Mouse (Mus musculus) heart, adult 2 months (tissue): ENCODE results near the gene Lmtk3.

Source experiments
- EP300 ChIP-seq: fragments of 200-500 bp; IDR thresholded peaks from 2 replicates; pipeline ENCODE4 v1.6.1; 2011; ENCODE audit warnings: low read depth, low read length, control low read depth; ENCODE audit not compliant: insufficient read depth
- POLR2A ChIP-seq: fragments of 200-500 bp; IDR thresholded peaks from 2 replicates; pipeline ENCODE4 v1.6.1; 2011; ENCODE audit warnings: mild to moderate bottlenecking, low read depth, low read length, control low read depth; ENCODE audit not compliant: insufficient read depth

GRCm38 (mm10) chr7:45815984-45816351, 32.4 kb downstream of the Lmtk3 start:
- TF ChIP-seq EP300 (no peak), POLR2A (no peak)
